Mouse (Mus musculus): ENCODE results near the gene Psmd1. TPM values are rescaled to one million over a fixed set of nuclear protein-coding genes. Genes with fewer than 3 reads are reported as not detected.

Psmd1 gene
- polyA plus RNA-seq, 1 experiment from 2014 or later: 222 TPM

DNA sequence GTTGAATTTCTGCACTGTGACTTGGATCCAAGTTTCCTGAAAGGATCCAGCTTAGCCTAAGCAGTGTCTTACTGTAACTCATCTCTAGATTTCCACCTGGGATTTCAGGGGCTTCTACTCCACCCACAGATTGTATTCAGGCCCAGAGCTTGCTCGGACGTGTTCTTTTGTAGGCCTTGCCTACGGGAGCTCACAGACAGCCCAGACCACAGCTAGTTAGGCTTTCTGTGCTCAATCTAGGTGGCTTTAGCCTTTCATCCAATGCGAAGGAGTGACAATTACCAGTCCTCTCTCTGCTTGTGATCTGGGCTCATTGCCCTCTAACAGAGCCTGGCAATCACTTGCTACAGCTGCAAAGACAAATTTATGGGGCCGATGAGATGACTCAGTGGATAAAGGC lies 82.1 kb downstream of the Psmd1 start:
- no peaks in the 10 kb centered on the region for H3K27me3 ChIP-seq (ENCODE audit: control insufficient read depth, insufficient read depth, low read length)
- H3K36me3 ChIP-seq (ENCODE audit: control insufficient read depth, insufficient read depth, low read length): no peaks in the 10 kb centered on the region; the same call in 1 of the 2 replicates
- H3K4me3 ChIP-seq (ENCODE audit: low read depth, low read length): no peak overlapping the region
- H3K27ac ChIP-seq (replicated peaks; ENCODE audit: low read depth, low read length): no peak overlapping the region
- 56% methylated on average over 5 of the region's 5 CpGs for WGBS
- ATAC-seq (ENCODE audit: insufficient number of reproducible peaks, low FRiP score, low TSS enrichment, low read depth) (no peak), DNase-seq (ENCODE audit: low spot score) (no peak)
- H3K9me3 ChIP-seq (ENCODE audit: control insufficient read depth, low read length): no peaks in the 10 kb centered on the region
- H3K9ac ChIP-seq (ENCODE audit: low read length): no peak overlapping the region
- H3K4me1 ChIP-seq (ENCODE audit: control insufficient read depth, insufficient read depth, low read length): no peaks in the 10 kb centered on the region
- no peak overlapping the region for H3K4me2 ChIP-seq (ENCODE audit: low read depth, severe bottlenecking)

DNA sequence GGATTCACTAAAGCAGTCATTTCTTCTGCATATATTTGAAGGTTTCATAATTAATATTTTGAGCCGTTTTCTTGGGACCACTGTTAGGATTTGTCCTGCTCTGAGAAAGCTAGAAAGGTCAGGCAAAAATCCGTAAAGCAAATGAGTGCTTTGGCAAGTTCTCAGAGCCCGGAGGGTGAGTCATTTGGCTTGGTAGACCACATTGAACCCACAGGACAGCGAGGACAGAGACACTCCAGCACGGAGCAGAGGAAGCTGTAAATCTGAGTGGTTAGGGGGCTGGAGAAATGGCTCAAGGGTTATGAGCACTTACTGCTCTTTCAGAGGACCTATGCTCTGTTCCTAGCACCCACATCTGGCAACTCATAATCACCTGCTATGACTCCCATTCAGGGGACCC lies 83.4 kb downstream of the Psmd1 start:
- Histone ChIP-seq H3K27ac (replicated peaks; ENCODE audit: low read depth, low read length) (no peak overlapping the region), H3K4me3 (ENCODE audit: low read depth, low read length) (no peak overlapping the region), H3K36me3 (ENCODE audit: control insufficient read depth, insufficient read depth, low read length) (no peaks in the 10 kb centered on the region), H3K4me1 (ENCODE audit: control insufficient read depth, insufficient read depth, low read length) (no peaks in the 10 kb centered on the region), H3K27me3 (ENCODE audit: control insufficient read depth, insufficient read depth, low read length) (no peaks in the 10 kb centered on the region), H3K9ac (ENCODE audit: low read length) (no peak overlapping the region), H3K4me2 (ENCODE audit: low read depth, severe bottlenecking) (no peak overlapping the region), H3K9me3 (ENCODE audit: control insufficient read depth, low read length) (no peaks in the 10 kb centered on the region)
- ATAC-seq (ENCODE audit: insufficient number of reproducible peaks, low FRiP score, low TSS enrichment, low read depth) (no peak), DNase-seq (ENCODE audit: low spot score) (no peak)
- WGBS: 80% methylated on average over 5 of the region's 5 CpGs

GRCm38 (mm10) chr1:86148161-86148560 lies 84.0 kb downstream of the Psmd1 start:
- Histone ChIP-seq H3K27me3 (ENCODE audit: control insufficient read depth, insufficient read depth, low read length) (no peaks in the 10 kb centered on the region), H3K4me3 (ENCODE audit: low read depth, low read length) (no peak overlapping the region), H3K9me3 (ENCODE audit: control insufficient read depth, low read length) (no peaks in the 10 kb centered on the region), H3K4me2 (ENCODE audit: low read depth, severe bottlenecking) (no peak overlapping the region), H3K4me1 (ENCODE audit: control insufficient read depth, insufficient read depth, low read length) (no peaks in the 10 kb centered on the region), H3K36me3 (ENCODE audit: control insufficient read depth, insufficient read depth, low read length) (no peaks in the 10 kb centered on the region), H3K27ac (replicated peaks; ENCODE audit: low read depth, low read length) (no peak overlapping the region), H3K9ac (ENCODE audit: low read length) (no peak overlapping the region)
- ATAC-seq (ENCODE audit: insufficient number of reproducible peaks, low FRiP score, low TSS enrichment, low read depth) (no peak), DNase-seq (ENCODE audit: low spot score) (no peak)
- WGBS: 88% methylated on average over 9 of the region's 9 CpGs

DNA sequence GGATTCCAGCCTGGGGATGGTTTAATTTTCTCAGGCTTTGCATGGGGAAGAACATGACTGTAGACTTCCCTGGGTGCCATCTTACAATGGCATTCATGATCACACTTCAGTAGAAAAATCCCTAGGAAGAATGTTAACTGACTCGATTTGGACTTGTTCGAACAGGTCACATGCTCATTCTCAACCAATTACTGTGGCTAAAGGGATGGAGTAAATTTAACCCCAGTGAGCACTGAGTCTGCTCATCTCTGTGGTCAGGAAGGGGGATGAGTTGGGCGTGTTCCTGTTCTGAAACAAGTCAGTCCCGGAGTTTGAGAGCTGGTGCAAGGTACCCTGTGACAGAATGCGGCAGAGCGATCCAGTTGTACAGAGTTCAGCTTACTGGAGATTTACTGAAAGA lies 86.7 kb downstream of the Psmd1 start:
- Histone ChIP-seq H3K27ac (replicated peaks; ENCODE audit: low read depth, low read length) (no peak overlapping the region), H3K4me1 (ENCODE audit: control insufficient read depth, insufficient read depth, low read length) (peaks cover 6% of the 10 kb centered on the region), H3K4me2 (ENCODE audit: low read depth, severe bottlenecking) (no peak overlapping the region), H3K27me3 (ENCODE audit: control insufficient read depth, insufficient read depth, low read length) (no peaks in the 10 kb centered on the region), H3K4me3 (ENCODE audit: low read depth, low read length) (no peak overlapping the region), H3K9me3 (ENCODE audit: control insufficient read depth, low read length) (no peaks in the 10 kb centered on the region), H3K9ac (ENCODE audit: low read length) (no peak overlapping the region), H3K36me3 (ENCODE audit: control insufficient read depth, insufficient read depth, low read length) (no peaks in the 10 kb centered on the region)
- 79% methylated on average over 6 of the region's 6 CpGs for WGBS
- ATAC-seq (ENCODE audit: insufficient number of reproducible peaks, low FRiP score, low TSS enrichment, low read depth) (no peak), DNase-seq (ENCODE audit: low spot score) (no peak)

- Histone ChIP-seq H3K27me3 (ENCODE audit: control insufficient read depth, insufficient read depth, low read length) (no peaks in the 10 kb centered on the region), H3K36me3 (ENCODE audit: control insufficient read depth, insufficient read depth, low read length) (no peaks in the 10 kb centered on the region), H3K4me1 (ENCODE audit: control insufficient read depth, insufficient read depth, low read length) (peaks cover 6% of the 10 kb centered on the region), H3K27ac (replicated peaks; ENCODE audit: low read depth, low read length) (no peak overlapping the region), H3K9ac (ENCODE audit: low read length) (no peak overlapping the region), H3K9me3 (ENCODE audit: control insufficient read depth, low read length) (no peaks in the 10 kb centered on the region), H3K4me2 (ENCODE audit: low read depth, severe bottlenecking) (no peak overlapping the region), H3K4me3 (ENCODE audit: low read depth, low read length) (no peak overlapping the region)
- DNase-seq (ENCODE audit: low spot score) (no peak), ATAC-seq (ENCODE audit: insufficient number of reproducible peaks, low FRiP score, low TSS enrichment, low read depth) (no peak)
- WGBS: 86% methylated on average over 7 of the region's 7 CpGs
Observed at GRCm38 (mm10) chr1:86151376-86151775, 87.2 kb downstream of the Psmd1 start.

DNA sequence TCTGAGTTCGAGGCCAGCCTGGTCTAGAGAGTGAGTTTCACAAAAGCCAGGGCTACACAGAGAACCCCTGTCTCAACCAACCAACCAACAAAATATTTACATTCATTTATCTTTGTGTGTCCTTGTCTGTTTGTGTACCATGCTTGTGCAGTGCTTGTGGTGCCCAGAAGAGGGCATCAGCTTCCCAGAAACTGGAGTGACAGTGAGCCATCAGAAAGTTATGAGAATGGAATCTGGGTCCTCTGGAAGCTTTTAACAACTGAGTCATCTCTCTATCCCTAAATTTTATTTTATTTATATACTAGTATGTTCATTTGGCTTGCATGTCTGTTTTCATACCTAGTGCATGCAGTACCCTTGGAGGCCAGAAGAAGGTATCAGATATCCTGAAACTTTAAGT lies 88.4 kb downstream of the Psmd1 start:
- Histone ChIP-seq H3K4me3 (ENCODE audit: low read depth, low read length) (no peak overlapping the region), H3K27ac (replicated peaks; ENCODE audit: low read depth, low read length) (no peak overlapping the region), H3K4me2 (ENCODE audit: low read depth, severe bottlenecking) (no peak overlapping the region), H3K4me1 (ENCODE audit: control insufficient read depth, insufficient read depth, low read length) (peaks cover 6% of the 10 kb centered on the region), H3K9ac (ENCODE audit: low read length) (no peak overlapping the region), H3K27me3 (ENCODE audit: control insufficient read depth, insufficient read depth, low read length) (no peaks in the 10 kb centered on the region), H3K9me3 (ENCODE audit: control insufficient read depth, low read length) (no peaks in the 10 kb centered on the region), H3K36me3 (ENCODE audit: control insufficient read depth, insufficient read depth, low read length) (no peaks in the 10 kb centered on the region)
- 89% methylated on average over 1 of the region's 1 CpGs for WGBS
- DNase-seq (ENCODE audit: low spot score): no peak
- ATAC-seq (ENCODE audit: insufficient number of reproducible peaks, low FRiP score, low TSS enrichment, low read depth): no peak

GRCm38 (mm10) chr1:86154133-86154823 lies 90.1 kb downstream of the Psmd1 start, which contains the start of gene Armc9:
Gene Armc9 (plus strand): TSS chr1:86154780.
- Histone ChIP-seq H3K9me3 (ENCODE audit: control insufficient read depth, low read length) (no peaks in the 10 kb centered on the region), H3K9ac (ENCODE audit: low read length) (peak within 1 kb of the TSS; percentile 73), H3K4me3 (ENCODE audit: low read depth, low read length) (peak within 1 kb of the TSS; percentile 78), H3K36me3 (ENCODE audit: control insufficient read depth, insufficient read depth, low read length) (0 out of 2 replicates have a peak, but pooled peaks cover 2% of the 10 kb centered on the region), H3K4me2 (ENCODE audit: low read depth, severe bottlenecking) (peak within 1 kb of the TSS; percentile 71), H3K27ac (replicated peaks; ENCODE audit: low read depth, low read length) (peak within 1 kb of the TSS; percentile 76), H3K4me1 (ENCODE audit: control insufficient read depth, insufficient read depth, low read length) (peaks cover 6% of the 10 kb centered on the region), H3K27me3 (ENCODE audit: control insufficient read depth, insufficient read depth, low read length) (no peaks in the 10 kb centered on the region)
- DNase-seq (ENCODE audit: low spot score) (peak; percentile 96), ATAC-seq (ENCODE audit: insufficient number of reproducible peaks, low FRiP score, low TSS enrichment, low read depth) (peak; percentile 99)
- WGBS: 4% methylated on average over 40 of the region's 40 CpGs

DNA sequence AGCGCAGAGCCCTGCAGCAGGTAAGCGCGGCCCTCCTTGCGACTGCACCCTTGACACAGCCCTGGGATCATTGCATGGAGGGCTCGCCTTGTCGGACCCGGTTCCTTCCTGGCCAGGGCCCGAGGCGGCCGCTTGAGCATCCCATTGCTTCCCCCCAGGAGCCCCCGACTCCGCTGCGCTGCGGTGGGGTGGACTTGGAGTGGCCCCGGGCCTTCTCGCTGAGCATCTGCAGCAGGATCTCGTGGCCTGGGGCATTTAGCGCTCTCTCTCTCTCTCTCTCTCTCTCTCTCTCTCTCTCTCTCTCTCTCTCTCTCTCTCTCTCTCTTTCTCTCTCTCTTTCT lies 90.6 kb downstream of the Psmd1 start:
- DNase-seq (ENCODE audit: low spot score): no peak
- H3K4me1 ChIP-seq (ENCODE audit: control insufficient read depth, insufficient read depth, low read length): peaks cover 6% of the 10 kb centered on the region
- under 1% methylated on average over 18 of the region's 18 CpGs for WGBS
- peak overlapping the region; percentile 67 for H3K9ac ChIP-seq (ENCODE audit: low read length)
- no peaks in the 10 kb centered on the region for H3K27me3 ChIP-seq (ENCODE audit: control insufficient read depth, insufficient read depth, low read length)
- no peaks in the 10 kb centered on the region for H3K9me3 ChIP-seq (ENCODE audit: control insufficient read depth, low read length)
- peak; percentile 40; the same call in 1 of the 2 replicates for ATAC-seq (ENCODE audit: insufficient number of reproducible peaks, low FRiP score, low TSS enrichment, low read depth)
- H3K4me3 ChIP-seq (ENCODE audit: low read depth, low read length): peak overlapping the region; percentile 78
- H3K4me2 ChIP-seq (ENCODE audit: low read depth, severe bottlenecking): peak overlapping the region; percentile 67
- H3K36me3 ChIP-seq (ENCODE audit: control insufficient read depth, insufficient read depth, low read length): 0 out of 2 replicates have a peak, but pooled peaks cover 2% of the 10 kb centered on the region
- no peak overlapping the region for H3K27ac ChIP-seq (replicated peaks; ENCODE audit: low read depth, low read length)

DNA sequence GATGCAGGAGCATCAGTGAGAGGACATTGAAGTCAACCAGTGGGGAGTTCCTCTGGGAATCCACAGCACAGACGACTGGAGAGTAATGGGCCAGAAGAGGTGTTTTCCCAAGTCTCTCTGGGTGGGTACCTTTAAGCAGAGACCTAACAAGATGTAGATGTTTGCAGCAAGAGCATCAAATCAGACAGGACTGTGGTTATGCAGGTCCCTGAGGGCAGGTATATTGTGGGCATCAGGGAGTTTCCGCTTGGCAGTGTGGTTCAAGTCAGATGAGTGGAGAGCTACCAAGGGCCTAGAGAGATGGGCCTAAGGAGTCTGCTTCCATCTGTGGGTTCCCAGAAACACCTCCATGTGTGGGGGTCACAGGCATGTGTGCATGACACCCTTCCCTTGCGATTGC lies 91.9 kb downstream of the Psmd1 start:
- no peak overlapping the region for H3K4me2 ChIP-seq (ENCODE audit: low read depth, severe bottlenecking)
- DNase-seq (ENCODE audit: low spot score) (no peak), ATAC-seq (ENCODE audit: insufficient number of reproducible peaks, low FRiP score, low TSS enrichment, low read depth) (no peak)
- WGBS: 88% methylated on average over 3 of the region's 3 CpGs
- H3K36me3 ChIP-seq (ENCODE audit: control insufficient read depth, insufficient read depth, low read length): 0 out of 2 replicates have a peak, but pooled peaks cover 3% of the 10 kb centered on the region
- H3K4me3 ChIP-seq (ENCODE audit: low read depth, low read length): no peak overlapping the region
- H3K27ac ChIP-seq (replicated peaks; ENCODE audit: low read depth, low read length): no peak overlapping the region
- no peak overlapping the region for H3K9ac ChIP-seq (ENCODE audit: low read length)
- H3K4me1 ChIP-seq (ENCODE audit: control insufficient read depth, insufficient read depth, low read length): peaks cover 6% of the 10 kb centered on the region
- H3K27me3 ChIP-seq (ENCODE audit: control insufficient read depth, insufficient read depth, low read length): no peaks in the 10 kb centered on the region
- no peaks in the 10 kb centered on the region for H3K9me3 ChIP-seq (ENCODE audit: control insufficient read depth, low read length)
